Mouse (Mus musculus) ovary, adult 10 weeks (tissue): ENCODE measurements around the gene Ccl28. TPM values are rescaled to one million over a fixed set of nuclear protein-coding genes. Genes with fewer than 3 reads are reported as not detected.

Source experiments
- polyA plus RNA-seq: library from polyadenylated mRNA; stranded (reverse); fragments of 350-450 nt; fragmentation: Illumina TruSeq; extraction: RNeasy Lipid Tissue Mini Kit (QIAGEN cat#74804); gene quantifications from one replicate; pipeline ENCODE4 v1.2.3, GENCODE M21; 2014

The Ccl28 gene
- polyA plus RNA-seq, result 4.6 TPM

DNA sequence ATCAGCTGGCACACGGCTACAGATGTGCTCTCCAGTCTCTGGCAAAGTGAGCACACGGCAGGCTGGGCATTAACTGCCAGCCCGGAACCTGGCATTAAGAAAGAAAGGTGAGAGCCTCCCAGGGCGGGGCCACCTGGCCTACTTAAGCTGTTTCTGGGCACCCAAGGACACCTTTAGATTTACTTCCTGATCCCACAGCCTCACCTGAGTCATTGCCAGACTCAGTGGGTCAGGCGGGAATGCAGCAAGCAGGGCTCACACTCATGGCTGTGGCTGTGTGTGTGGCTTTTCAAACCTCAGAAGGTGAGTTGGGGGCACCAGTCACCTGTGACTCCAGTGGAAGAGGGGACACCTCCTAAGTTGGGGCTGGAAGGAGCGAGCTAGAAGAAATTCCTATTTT lies at the start of gene Ccl28:
Ccl28 (plus strand) TSS at position 186 of the 400 bp plus-strand sequence.

DNA sequence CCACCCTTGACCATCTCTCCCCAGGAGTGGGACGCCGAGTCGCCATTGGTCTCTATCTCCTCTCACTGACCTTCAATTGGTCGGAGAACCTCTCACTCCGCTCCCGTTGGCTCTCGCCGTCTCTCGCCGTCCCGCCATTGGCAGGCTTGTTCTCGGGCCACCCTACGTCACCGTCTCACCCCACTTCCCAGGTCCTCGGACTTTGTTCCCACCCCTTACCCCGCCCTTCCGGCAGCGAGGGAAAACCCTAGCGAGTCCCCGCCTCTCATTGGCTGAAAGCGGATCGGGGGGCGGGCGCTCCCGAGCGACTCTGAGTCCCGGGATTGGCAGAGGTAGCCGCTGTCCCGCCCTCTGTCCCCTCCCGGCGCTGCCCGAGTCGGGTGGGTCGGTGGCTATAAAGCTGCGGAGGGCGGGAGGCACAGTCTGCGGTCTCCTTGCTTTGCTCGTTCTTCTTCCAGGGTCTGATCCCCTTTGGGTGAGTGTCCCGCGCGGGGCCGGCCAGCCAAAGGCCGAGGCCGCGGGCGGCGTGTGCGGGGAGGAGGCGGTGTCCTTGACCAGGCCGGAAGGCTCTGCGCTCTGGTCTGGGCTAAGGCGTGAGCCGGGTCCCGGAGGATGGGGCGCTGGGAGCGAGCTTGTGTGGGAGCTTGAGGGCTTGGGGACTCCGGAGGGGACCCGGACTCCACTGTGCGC lies 66.6 kb downstream of the Ccl28 start, which contains the start of gene Hmgcs1:
Hmgcs1 (plus strand) TSS at position 341 of the 690 bp plus-strand sequence.

Other genes with a start within 250 kb of the Ccl28 start
- 519 TPM for gene Paip1, start 195.2 kb upstream of the Ccl28 start, polyA plus RNA-seq
- gene 4833420G17Rik, start 161.1 kb upstream of the Ccl28 start, polyA plus RNA-seq, result 64.3 TPM
- 74.3 TPM for gene Tmem267, start 135.8 kb upstream of the Ccl28 start, polyA plus RNA-seq
- not detected for gene 3110070M22Rik, start 135.4 kb upstream of the Ccl28 start, polyA plus RNA-seq
- gene Hmgcs1, start 66.6 kb downstream of the Ccl28 start, polyA plus RNA-seq, result 362 TPM
- gene Nim1k, start 132.1 kb downstream of the Ccl28 start, polyA plus RNA-seq, result 3.8 TPM
- 111 TPM for gene Zfp131, start 167.1 kb downstream of the Ccl28 start, polyA plus RNA-seq
- gene AF067063, start 206.4 kb downstream of the Ccl28 start, polyA plus RNA-seq, result not detected
- gene D13Ertd608e, start 212.2 kb downstream of the Ccl28 start, polyA plus RNA-seq, result 1.1 TPM